Mouse (Mus musculus): ENCODE data around the gene Zmiz1.

- TF ChIP-seq POLR2A (IDR thresholded peaks at IDR 0.05; ENCODE audit: borderline replicate concordance, control insufficient read depth, low read depth, low read length): no peak
- no peak for TF ChIP-seq CTCF (IDR thresholded peaks at IDR 0.05; ENCODE audit: control insufficient read depth, insufficient read depth, low read length)
Measured at GRCm38 (mm10) chr14:25549871-25550840, 91.2 kb downstream of the Zmiz1 start.
